Mouse (Mus musculus): ENCODE measurements around the gene Echs1. TPM values are rescaled to one million over a fixed set of nuclear protein-coding genes. Genes with fewer than 3 reads are reported as not detected.

Echs1 gene
- total RNA-seq, 2 experiments from 2014 or later: 52.6 to 56.0 TPM

- no peak for DNase-seq (ENCODE audit: low spot score in 2 of 2)
Measured at GRCm38 (mm10) chr7:140120484-140120883, 4.2 kb upstream of the Echs1 start.

GRCm38 (mm10) chr7:140115583-140116328 lies 520 bp downstream of the Echs1 start, which contains the start of gene Paox:
TSS of gene Paox (plus strand) at chr7:140115799.
- DNase-seq (ENCODE audit: low spot score in 2 of 2): peak; percentile 26 to 70

GRCm38 (mm10) chr7:140111943-140112342 lies 4.3 kb downstream of the Echs1 start:
- DNase-seq (ENCODE audit: low spot score in 2 of 2): no peak

GRCm38 (mm10) chr7:140104009-140104408 lies 12.3 kb downstream of the Echs1 start:
- no peak for DNase-seq (ENCODE audit: low spot score in 2 of 2)

GRCm38 (mm10) chr7:140101993-140102860 lies 14.0 kb downstream of the Echs1 start, which contains the start of gene Fuom:
TSS of gene Fuom (minus strand) at chr7:140102441.
- peak; percentile 78 to 80 for DNase-seq (ENCODE audit: low spot score in 2 of 2)

- no peak for DNase-seq (ENCODE audit: low spot score in 2 of 2)
Measured at GRCm38 (mm10) chr7:140101498-140101897, 14.8 kb downstream of the Echs1 start.

GRCm38 (mm10) chr7:140098466-140098865 lies 17.8 kb downstream of the Echs1 start:
- no peak for DNase-seq (ENCODE audit: low spot score in 2 of 2)

GRCm38 (mm10) chr7:140096055-140096454 lies 20.2 kb downstream of the Echs1 start:
- DNase-seq (ENCODE audit: low spot score in 2 of 2): no peak

- DNase-seq (ENCODE audit: low spot score in 2 of 2): no peak
Measured at GRCm38 (mm10) chr7:140095556-140095955, 20.7 kb downstream of the Echs1 start.

GRCm38 (mm10) chr7:140094954-140095353 lies 21.3 kb downstream of the Echs1 start:
- DNase-seq (ENCODE audit: low spot score in 2 of 2): no peak

- DNase-seq (ENCODE audit: low spot score in 2 of 2): no peak
Measured at GRCm38 (mm10) chr7:140092924-140093528, 23.2 kb downstream of the Echs1 start, which contains the start of gene Prap1. TSS of gene Prap1 (plus strand) at chr7:140093395.

GRCm38 (mm10) chr7:140090601-140091000 lies 25.7 kb downstream of the Echs1 start:
- DNase-seq (ENCODE audit: low spot score in 2 of 2): no peak

GRCm38 (mm10) chr7:140082242-140082678 lies 34.0 kb downstream of the Echs1 start, which contains the start of gene Caly:
TSS of gene Caly (minus strand) at chr7:140082548.
- DNase-seq (ENCODE audit: low spot score in 2 of 2): peak; percentile 85 to 91

GRCm38 (mm10) chr7:140081408-140082241 lies 34.7 kb downstream of the Echs1 start:
- DNase-seq (ENCODE audit: low spot score in 2 of 2): peak; percentile 38 to 48

GRCm38 (mm10) chr7:140080503-140081156 lies 35.6 kb downstream of the Echs1 start:
- DNase-seq (ENCODE audit: low spot score in 2 of 2): peak; percentile 87 to 96

- peak; percentile 50 to 74 for DNase-seq (ENCODE audit: low spot score in 2 of 2)
Measured at GRCm38 (mm10) chr7:140078711-140079110, 37.6 kb downstream of the Echs1 start.

- no peak for DNase-seq (ENCODE audit: low spot score in 2 of 2)
Measured at GRCm38 (mm10) chr7:140077698-140078097, 38.6 kb downstream of the Echs1 start.

GRCm38 (mm10) chr7:140070042-140070711 lies 46.1 kb downstream of the Echs1 start:
- no peak for DNase-seq (ENCODE audit: low spot score in 2 of 2)

GRCm38 (mm10) chr7:140067397-140067796 lies 48.9 kb downstream of the Echs1 start:
- DNase-seq (ENCODE audit: low spot score in 2 of 2): no peak
